20 mouse cellular contexts compared by ENCODE assay signal in the genomic region with DNA sequence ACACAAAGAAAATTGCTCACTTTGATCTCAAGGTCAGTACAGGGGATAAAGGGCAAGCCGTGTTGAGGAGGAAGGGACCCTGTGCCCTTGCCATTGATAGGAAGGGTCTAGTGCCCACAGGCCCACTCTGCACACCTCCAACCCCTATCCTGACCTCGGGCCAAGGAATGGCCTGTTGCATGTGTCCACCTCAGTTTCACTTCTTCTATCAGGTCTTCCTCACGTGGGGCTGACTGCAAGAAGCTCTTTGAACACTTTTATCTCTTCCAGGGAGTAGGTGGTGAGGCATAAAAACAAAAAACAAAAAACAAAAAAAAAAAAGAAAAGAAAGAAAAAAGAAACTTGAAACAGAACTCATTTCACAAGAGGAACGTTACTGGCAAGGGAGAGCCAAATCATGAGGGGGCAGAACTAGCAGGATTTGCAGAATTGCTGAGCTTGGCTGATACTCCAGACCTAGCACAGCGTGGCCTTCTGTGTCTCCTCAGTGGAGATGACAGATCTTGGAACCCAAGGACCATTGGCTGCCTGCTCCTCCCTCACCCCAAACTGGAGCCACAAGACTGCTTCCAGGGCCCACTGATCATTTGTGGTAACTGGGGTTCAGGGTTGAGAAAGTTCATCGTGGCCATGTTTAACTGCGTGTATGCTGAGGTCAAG.
A peak's percentile ranks its signal among the peaks of the same experiment; 100 is the strongest.
DNase-seq lines count a peak whose midpoint lies in the region; TF ChIP-seq lines count a peak whose summit lies in the region.
"Had no signal": no experiment of that assay in that cellular context is flagged by ENCODE, and none has a peak within 500 bp of the region (broad histone marks: within the 10 kb centered on the region; RNA-seq: fewer than 3 reads in every experiment).

No protein-coding gene starts in this region.

- TF ChIP-seq CTCF in MEL (IDR thresholded peaks at IDR 0.05 in 2 of 3, conservative IDR thresholded peaks at IDR 0.05 in 1 of 3; ENCODE audit: control insufficient read depth in 1 of 3, insufficient read depth in 1 of 3, low read depth in 2 of 3, low read length in 3 of 3, poor library complexity in 1 of 3, severe bottlenecking in 1 of 3) = no peak

- H3K9ac ChIP-seq in MEL (ENCODE audit: control insufficient read depth, low read depth, low read length, poor library complexity, severe bottlenecking) = no peak overlapping the region
- H3K9ac ChIP-seq: hindbrain, embryonic 12.5 days; intestine, embryonic 15.5 days; midbrain, embryonic 13.5 days had no signal

- DNase-seq in cerebellum, postnatal 25 days = peak; percentile 21 to 43
- no peak for DNase-seq in cerebellum, postnatal 4 days (ENCODE audit: low spot score in 2 of 2)
- DNase-seq in kidney, postnatal 14 days = peak; percentile 50
- no peak for DNase-seq in kidney, adult 8-10 months
- no peak for DNase-seq in MEL (ENCODE audit: low read depth, low spot score)
- DNase-seq in heart, postnatal 4 days = peak; percentile 17
- DNase-seq in spleen, adult 18-20 months = no peak
- no peak for DNase-seq in adrenal gland, adult 2 months
- DNase-seq: adrenal gland, postnatal 14 days; left cerebral cortex, postnatal 4 days; liver, embryonic 13.5 days; right cerebral cortex, adult 18-20 months; thymus, postnatal 4 days had no signal

- H3K79me2 ChIP-seq in MEL (ENCODE audit: control insufficient read depth, insufficient read depth, low read length, poor library complexity) = no peaks in the 10 kb centered on the region

- H3K9me3 ChIP-seq in MEL (replicated peaks; ENCODE audit: insufficient read depth, low read length) = no peaks in the 10 kb centered on the region
- H3K9me3 ChIP-seq: forebrain, embryonic 10.5 days; intestine, embryonic 15.5 days; liver, embryonic 13.5 days; midbrain, embryonic 13.5 days had no signal

- H3K36me3 ChIP-seq in MEL (ENCODE audit: control insufficient read depth in 1 of 2, insufficient read depth in 2 of 2, low read length in 2 of 2) = peaks cover 0 to 5% of the 10 kb centered on the region in 2 experiments; a peak in 1 of 4 replicates
- H3K36me3 ChIP-seq: hindbrain, embryonic 12.5 days; intestine, embryonic 15.5 days; liver, embryonic 13.5 days; midbrain, embryonic 13.5 days had no signal

- TF ChIP-seq EP300 in MEL (IDR thresholded peaks at IDR 0.05; ENCODE audit: low read depth in 1 of 2, low read length in 2 of 2) = no peak

- no peak for TF ChIP-seq POLR2A in MEL (IDR thresholded peaks at IDR 0.05; ENCODE audit: control insufficient read depth in 1 of 2, insufficient read depth in 1 of 2, low read depth in 1 of 2, low read length in 2 of 2, poor library complexity in 1 of 2)

- H3K4me1 ChIP-seq in MEL (ENCODE audit: control insufficient read depth in 1 of 2, insufficient read depth in 2 of 2, low read length in 2 of 2) = peaks cover 3 to 10% of the 10 kb centered on the region in 2 experiments
- H3K4me1 ChIP-seq: hindbrain, embryonic 12.5 days; midbrain, embryonic 13.5 days had no signal

- H3K27ac ChIP-seq in MEL (ENCODE audit: control insufficient read depth, low read depth, low read length) = no peak overlapping the region
- H3K27ac ChIP-seq: forebrain, embryonic 10.5 days; hindbrain, embryonic 12.5 days; intestine, embryonic 15.5 days; liver, embryonic 13.5 days; macrophage; midbrain, embryonic 13.5 days; stomach, postnatal 0 days had no signal

- TF ChIP-seq RAD21 in MEL (IDR thresholded peaks at IDR 0.05; ENCODE audit: low read depth, low read length) = no peak

- H3K27me3 ChIP-seq in MEL (ENCODE audit: control insufficient read depth in 1 of 2, insufficient read depth in 2 of 2, low read length in 2 of 2) = no peaks in the 10 kb centered on the region
- H3K27me3 ChIP-seq: hindbrain, embryonic 12.5 days; intestine, embryonic 15.5 days; liver, embryonic 13.5 days; midbrain, embryonic 13.5 days had no signal

- no peak overlapping the region for H3K4me3 ChIP-seq in MEL (ENCODE audit: control insufficient read depth in 1 of 2, insufficient read depth in 1 of 2, low read depth in 2 of 2, low read length in 2 of 2)
- H3K4me3 ChIP-seq: forebrain, embryonic 10.5 days; hindbrain, embryonic 12.5 days; intestine, embryonic 15.5 days; liver, embryonic 13.5 days; midbrain, embryonic 13.5 days; myocyte had no signal

TF ChIP-seq in MEL, 35 proteins besides CTCF, POLR2A, EP300 and RAD21:
- TF ChIP-seq SMC3 (IDR thresholded peaks at IDR 0.05; ENCODE audit: low read depth, low read length) = no peak
- peak; percentile 28; the same call in 1 of the 2 replicates for TF ChIP-seq ZNF384 (IDR thresholded peaks at IDR 0.05; ENCODE audit: low read depth, low read length)

Comparison
In these comparisons a context has a peak if more than half of its experiments do, and no peak if none do; other contexts are left out.
1. DNase-seq: peak in cerebellum, postnatal 25 days (2 of 2), kidney, postnatal 14 days (single experiment) and heart, postnatal 4 days (single experiment); none in cerebellum, postnatal 4 days (0 of 2), kidney, adult 8-10 months (0 of 2), MEL (single experiment), spleen, adult 18-20 months (0 of 2) and adrenal gland, adult 2 months (single experiment).